Mouse (Mus musculus): ENCODE measurements around the gene Mob3c. TPM values are rescaled to one million over a fixed set of nuclear protein-coding genes. Genes with fewer than 3 reads are reported as not detected.

Gene Mob3c
- total RNA-seq, 2 experiments from 2014 or later: 3.1 TPM

DNA sequence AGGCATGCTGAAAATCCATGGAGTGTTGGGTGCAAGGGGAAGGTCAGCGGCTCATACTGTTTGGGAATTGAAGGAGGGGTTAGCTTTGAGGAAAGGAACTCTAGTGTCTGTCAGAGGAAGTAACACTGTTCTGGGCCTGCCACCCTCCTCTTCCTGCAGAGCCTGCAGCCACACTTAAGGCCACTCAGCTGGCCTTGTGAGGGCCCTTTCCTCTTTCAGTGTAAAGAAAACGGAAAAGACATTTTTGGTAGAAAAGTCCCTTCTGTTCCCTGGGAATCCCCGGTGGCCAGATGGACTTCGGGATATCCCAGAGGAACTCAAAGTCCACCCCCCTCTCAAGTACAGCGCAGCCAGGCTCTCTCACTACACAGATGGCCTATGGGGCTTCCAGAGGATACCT is 2.6 kb downstream of the Mob3c start:
- no peak for DNase-seq (ENCODE audit: low spot score in 2 of 2)
- intact Hi-C loops (cut with DNase I): no loop called here

DNA sequence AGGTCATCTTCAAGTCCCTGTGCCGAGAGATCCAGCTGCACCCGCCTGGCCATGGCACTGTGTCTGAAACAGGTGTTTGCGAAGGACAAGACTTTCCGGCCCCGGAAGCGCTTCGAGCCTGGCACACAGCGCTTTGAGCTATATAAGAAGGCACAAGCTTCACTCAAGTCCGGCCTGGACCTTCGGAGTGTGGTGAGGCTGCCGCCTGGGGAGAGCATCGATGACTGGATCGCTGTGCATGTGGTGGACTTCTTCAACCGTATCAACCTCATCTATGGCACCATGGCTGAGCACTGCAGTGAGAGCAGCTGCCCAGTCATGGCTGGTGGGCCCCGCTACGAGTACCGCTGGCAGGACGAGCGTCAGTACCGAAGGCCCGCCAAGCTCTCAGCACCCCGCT is 3.3 kb downstream of the Mob3c start:
- intact Hi-C loops (cut with DNase I): no loop called here
- DNase-seq (ENCODE audit: low spot score in 2 of 2): no peak

DNA sequence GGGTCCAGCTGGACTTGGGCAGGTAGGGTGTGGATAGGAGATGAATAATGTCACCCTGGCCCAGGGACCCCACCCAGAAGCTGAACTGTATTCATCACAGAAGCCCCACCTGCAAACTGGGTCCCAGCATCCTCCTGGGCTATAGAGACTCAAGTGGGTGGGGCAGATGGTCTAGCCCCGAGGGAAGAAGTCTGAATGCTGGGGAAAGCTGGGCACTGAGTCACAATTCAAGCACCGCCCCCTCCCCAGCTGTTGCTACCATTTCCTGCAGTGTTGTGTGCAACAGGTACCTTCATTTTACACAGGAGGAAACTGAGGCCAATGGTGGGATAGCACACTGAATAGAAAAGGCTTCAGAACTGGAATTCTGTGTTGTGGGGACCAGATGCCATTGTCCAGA is 4.1 kb downstream of the Mob3c start:
- DNase-seq (ENCODE audit: low spot score in 2 of 2): no peak
- intact Hi-C loops (cut with DNase I): no loop called here

DNA sequence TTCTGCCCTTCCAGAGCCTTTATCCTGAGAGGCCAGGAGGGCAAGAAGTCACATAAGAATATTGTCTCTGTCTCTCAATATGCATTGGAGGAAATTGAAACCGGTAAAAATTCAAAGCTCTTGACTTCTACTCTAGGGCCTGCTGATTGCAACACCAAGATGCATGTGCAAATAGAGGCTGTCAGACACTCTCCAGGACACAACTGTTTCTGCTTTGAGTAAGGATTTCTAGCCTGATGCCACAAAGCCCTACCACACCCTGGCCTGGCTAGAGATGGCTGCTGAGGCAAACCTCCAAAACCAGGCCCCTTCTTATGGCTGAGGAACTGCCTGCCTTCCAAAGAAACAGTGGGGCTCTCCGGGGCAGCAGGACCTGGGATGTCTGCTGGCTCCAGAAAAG is 7.7 kb downstream of the Mob3c start:
- intact Hi-C loops (cut with DNase I): no loop called here
- no peak for DNase-seq (ENCODE audit: low spot score in 2 of 2)

DNA sequence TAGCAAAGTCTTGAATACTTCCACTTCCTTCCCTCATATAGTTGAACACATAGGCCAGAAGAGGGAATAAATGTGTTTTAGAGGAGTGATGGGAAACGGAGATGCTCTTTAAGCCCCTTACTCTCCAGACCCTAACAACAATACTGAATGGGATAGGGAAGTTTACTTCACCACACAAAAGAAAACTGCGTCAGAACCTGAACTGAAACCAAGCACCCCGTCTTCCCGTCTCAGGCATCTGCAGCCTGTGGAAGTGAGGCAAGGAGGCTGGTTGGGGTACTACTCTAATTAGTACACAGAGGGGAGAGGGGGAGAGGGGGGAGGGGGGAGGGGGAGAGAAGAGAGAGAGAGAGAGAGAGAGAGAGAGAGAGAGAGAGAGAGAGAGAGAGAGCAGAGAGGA is 10.3 kb downstream of the Mob3c start:
- DNase-seq (ENCODE audit: low spot score in 2 of 2): no peak

DNA sequence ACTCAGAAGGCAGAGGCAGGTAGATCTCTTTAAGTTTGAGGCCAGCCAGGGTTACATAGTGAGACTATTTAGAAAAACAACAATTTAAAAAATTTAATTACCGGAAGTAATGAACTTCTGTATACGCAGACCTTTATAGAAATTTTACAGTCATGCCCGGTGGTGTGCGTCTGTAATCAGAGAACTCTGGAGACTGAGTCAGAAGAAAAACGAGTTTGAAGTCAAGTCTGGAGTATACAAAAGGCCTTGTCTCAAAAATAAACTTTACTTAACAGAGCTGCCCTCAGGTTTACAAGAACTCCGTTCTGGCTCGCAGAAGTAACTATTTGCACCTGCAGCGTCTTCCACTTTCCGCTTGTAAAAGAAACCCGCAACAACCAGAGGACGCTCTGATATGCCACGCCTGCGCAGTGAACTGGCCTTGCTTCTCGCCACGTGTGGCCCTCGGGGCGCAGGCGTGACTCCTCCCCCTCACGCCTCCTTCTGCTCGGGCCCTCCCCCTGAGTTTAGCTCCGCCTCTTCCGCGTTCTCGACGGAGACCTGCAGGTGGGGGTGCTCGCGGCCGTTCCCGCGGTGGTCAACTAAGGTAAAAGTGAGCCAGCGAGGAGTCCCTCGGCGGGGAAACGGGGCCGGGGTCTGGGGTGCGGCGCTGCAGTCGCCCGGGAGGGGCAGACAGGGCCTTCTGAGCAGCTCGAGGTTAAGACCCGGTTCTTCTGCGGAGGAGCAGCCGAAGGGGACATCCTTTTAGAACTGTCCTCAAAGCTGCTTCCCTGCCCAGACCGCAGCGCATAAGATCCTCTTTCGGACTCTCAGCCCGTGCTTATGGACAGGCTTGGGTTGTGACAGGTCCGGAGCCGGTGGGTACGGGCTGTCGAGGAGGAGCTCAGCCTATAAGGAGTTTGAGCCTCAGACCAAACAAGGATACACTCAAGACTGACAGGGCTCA is 11.1 kb downstream of the Mob3c start, which contains the start of gene Mknk1:
Gene Mknk1, plus strand, starts transcription at position 503 of the 946 bp plus-strand sequence.
- DNase-seq (ENCODE audit: low spot score in 2 of 2): peak; percentile 94
- intact Hi-C loops (cut with DNase I): no loop called here

More for the DNA sequence above, 10.3 kb downstream of the Mob3c start:
- intact Hi-C loops (cut with DNase I): no loop called here

DNA sequence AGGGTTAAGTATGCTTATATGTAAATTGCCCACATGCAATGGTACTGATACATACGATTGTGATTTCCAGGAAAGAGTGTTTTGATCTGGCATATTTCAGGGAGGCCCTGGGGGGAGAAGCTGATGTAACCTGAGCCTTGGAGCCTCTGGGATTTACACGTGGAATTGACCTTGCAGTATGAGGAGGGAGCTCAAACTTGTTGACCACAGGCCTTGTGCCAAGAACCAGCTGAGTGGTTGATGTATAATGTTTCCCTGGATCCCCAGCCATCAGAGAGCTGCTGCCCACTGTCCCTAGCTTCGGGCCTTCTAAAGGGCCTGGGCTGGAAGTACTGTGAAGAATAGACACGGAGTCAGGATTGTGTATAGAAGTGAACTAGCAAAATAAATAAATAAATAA is 12.1 kb downstream of the Mob3c start:
- intact Hi-C loops (cut with DNase I): no loop called here
- no peak for DNase-seq (ENCODE audit: low spot score in 2 of 2)

DNA sequence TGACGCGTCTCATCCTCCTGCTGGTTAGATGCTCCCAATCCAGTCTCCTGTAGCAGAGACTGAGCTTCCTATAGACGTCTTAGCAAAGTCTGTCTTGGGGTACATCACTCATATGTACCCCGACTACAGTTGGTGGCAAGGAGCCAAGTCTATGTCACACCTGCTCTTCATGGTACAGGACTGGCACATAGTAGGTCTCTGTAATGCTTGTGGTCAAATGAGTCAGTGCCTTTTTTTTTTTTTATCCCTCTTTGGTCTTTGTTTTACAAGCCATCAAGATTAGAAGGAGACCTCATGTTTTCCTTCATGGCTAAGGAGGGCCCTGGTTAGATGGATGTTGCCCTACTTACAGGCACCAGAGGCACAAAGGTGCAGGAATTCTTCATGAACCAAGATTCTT is 12.9 kb downstream of the Mob3c start:
- DNase-seq (ENCODE audit: low spot score in 2 of 2): no peak
- intact Hi-C loops (cut with DNase I): no loop called here

DNA sequence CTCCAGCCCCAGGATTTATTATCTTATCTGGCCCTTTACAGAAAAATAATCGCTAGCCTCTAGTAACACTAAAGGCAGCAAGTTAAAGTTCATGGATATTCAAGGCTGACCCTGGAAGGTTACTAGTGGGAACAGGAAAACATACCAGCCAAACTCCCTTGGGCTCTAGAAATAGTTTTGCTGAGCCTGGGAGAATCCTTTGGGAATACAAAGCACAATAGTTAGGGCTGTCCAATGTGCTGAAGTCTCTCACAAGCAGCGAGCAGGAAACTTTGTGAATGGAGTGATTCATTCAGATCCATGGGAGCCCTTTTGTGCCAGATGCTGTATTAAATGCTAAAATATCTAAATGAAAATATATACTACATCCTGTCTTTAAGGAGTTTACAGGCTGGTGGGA is 18.8 kb downstream of the Mob3c start:
- intact Hi-C loops (cut with DNase I): no loop called here
- no peak for DNase-seq (ENCODE audit: low spot score in 2 of 2)

DNA sequence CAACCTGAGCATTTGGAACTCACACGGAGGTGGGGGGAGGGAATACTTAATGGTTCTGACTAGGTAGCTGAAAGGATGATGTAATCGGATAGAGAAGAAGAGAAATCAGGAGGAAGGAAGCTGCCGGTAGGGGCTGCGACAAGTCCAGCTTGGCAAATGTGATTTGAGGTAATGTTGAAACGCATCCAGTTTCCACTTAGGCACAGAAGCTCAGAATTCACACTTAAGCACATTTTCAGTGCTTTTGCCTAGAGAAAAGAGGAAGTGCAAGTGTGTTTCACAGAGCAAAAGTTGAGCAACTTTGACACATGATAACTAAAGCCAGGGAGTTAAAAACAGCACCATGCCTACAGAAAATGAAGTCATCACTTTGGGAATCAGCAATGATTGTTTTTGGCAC is 19.5 kb downstream of the Mob3c start:
- peak; percentile 37 to 76 for DNase-seq (ENCODE audit: low spot score in 2 of 2)
- intact Hi-C loops (cut with DNase I): no loop called here

DNA sequence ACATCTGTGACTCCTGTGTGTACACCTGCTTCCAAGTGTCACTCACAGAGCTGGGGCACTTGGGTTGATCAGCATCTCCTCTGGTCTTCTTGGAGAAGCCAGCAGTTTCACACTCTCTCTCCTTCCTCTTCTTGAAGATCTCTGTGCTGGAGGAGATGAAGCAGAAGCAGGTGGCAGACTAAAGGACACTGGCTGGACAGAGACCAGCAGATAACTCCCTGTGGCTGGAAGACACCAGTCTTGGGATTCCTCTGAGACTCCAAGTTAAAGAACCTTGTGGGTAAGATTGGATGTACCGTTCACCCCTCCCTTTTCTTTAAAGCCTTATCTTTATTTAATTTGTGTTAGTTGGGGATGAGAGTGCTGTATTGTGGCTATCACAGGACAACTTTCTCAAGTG is 20.2 kb downstream of the Mob3c start:
- DNase-seq (ENCODE audit: low spot score in 2 of 2): no peak

DNA sequence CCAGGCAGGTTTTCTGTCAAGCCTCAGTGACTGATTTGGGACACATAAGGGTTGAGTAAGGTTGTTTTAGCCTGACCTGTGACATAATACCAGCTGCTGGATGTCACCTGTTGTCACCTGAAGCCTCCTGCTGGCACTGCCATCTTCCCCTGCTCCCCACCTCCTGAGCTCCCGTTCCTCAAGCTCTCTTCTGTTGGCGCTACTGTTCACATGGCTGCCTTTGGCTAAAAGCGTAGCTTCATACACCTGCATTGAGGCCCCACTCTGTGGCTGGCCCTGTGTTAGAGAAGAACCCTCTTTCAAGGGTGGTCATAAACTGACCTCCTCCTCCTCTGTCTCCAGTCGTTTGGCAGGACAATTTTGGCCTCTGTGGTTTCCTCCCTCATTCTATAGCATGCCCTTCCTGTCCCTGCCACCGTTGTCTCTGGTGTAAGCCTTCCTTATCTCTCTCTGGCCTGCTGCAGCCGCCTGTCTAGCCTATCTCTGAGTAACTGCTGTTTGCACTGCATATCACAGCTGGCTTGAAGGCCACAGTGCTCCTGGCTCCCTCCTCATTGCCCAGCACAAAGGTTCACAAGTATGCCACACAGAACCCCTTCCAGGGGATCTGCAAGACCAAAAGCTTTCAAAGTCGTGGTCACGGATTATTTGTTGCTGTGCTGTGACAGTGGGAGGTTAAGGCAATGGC is 21.2 kb downstream of the Mob3c start:
- intact Hi-C loops (cut with DNase I): no loop called here
- no peak for DNase-seq (ENCODE audit: low spot score in 2 of 2)

More for the DNA sequence above, 20.2 kb downstream of the Mob3c start:
- intact Hi-C loops (cut with DNase I): no loop called here

DNA sequence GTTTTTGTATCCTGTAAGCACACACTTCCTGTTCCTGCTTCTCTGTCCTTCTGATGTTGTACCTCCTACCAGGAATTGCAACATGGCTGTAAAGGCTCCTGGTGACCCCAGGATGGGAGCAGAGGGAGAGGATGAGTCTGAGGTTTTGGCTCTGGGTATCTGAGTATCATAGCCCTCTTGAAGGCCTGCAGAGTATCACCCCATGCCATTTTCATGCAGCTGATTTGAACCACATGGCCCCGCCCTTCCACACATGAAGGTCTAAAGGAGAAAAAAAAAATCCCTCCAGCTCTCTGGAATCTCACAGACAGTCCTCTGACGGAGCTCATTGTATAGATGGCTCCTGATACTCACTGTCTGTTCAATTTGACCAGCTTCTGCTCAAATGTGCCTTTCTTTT is 22.2 kb downstream of the Mob3c start:
- intact Hi-C loops (cut with DNase I): no loop called here
- no peak for DNase-seq (ENCODE audit: low spot score in 2 of 2)

DNA sequence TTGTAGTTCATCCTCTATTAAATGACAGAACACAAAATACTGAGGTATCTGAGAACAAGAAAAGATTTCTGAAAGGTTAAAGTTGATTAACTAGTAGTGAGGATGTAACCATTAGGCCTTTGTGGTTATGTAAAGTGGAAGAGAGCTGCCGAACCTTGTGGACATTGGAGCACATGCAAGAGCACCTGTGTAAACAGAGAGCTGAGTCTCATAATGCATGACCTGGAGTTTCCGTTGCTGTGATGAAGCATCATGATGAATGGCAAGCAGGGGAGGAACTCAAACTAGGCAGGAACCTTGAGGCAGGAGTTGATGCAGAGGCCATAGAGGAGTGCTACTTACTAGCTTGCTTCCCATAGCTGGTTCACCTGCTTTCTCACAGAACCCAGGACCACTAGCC is 22.7 kb downstream of the Mob3c start:
- no peak for DNase-seq (ENCODE audit: low spot score in 2 of 2)
- intact Hi-C loops (cut with DNase I): no loop called here

DNA sequence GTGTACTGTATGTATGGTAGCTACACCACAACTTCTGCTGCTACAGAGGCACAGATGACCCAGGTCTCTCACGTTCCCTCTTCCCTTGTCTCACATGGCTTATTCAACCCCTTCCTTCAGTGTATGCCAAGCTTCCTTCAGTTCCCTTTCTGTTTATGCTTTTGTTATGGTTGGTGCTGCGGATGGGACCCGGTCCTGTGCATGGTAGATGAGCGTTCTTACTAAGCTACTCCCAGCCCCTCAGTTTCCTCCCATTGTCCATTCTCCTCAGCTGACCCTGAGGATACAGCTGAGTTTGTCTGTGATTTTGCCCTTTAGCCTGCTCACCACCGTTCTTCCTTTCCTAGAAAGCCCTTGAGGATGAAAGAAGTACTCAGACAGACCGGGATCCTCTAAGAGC is 23.7 kb downstream of the Mob3c start:
- DNase-seq (ENCODE audit: low spot score in 2 of 2): no peak
- intact Hi-C loops (cut with DNase I): no loop called here

DNA sequence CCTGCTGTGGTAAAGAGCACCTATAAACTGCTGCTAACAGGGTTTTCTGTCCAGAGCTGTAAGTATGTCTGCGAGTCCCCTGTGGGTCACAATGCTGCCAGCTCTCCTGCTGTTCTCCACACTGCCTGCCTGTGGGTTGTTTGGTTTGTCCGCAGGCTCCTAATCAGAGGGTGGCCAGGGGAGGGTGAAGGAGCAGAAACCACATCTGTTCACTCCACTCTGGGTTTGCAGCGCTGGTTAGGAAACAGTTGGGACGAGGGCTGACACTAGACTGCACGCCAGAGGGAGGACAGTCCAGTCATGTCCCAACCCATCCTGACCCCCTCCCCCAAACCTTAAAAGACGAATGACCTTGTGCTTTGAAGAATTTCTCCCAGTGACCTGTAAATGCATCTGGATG is 27.2 kb downstream of the Mob3c start:
- no peak for DNase-seq (ENCODE audit: low spot score in 2 of 2)
- intact Hi-C loops (cut with DNase I): no loop called here

DNA sequence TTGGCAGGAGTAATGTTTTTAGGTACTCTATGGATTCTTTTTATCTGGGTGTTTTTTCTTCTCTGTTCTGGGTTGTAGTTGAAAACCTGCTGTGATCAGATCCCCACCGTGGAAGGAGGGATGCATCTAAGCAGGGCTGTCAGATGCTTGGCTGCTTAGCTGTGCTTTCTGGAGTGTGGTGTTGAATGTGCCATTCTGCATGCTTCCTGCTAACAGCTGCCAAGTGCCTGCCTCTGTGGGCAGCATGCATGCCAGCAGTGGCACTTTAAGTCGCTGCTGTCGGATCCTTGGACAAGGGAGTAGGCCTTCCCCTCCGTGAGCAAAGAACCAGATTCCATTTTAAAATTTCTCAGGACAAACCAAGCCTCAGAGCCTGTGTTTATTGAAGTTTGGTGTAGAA is 27.7 kb downstream of the Mob3c start:
- peak; percentile 26 for DNase-seq (ENCODE audit: low spot score in 2 of 2)

DNA sequence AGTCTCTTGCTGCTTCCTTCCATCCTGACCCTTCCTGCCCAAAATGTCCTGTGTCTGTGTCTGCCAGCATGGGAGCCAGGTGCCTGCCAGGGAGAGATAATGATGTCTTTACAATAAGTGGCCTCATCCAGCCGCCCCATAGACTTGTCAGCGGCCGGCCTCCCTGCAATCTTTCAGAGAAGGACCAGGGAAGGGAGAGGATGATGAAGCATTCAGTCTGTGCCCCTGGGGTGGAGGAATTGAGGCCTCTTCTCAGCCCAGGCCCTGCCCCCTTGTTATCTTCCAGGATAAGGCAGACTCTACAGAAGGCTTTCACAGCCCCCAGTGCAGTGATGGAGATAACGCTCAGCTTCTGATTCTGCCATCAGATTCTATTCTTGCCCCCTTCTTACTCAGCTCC is 28.4 kb downstream of the Mob3c start:
- intact Hi-C loops (cut with DNase I): no loop called here
- DNase-seq (ENCODE audit: low spot score in 2 of 2): no peak

More for the DNA sequence above, 27.7 kb downstream of the Mob3c start:
- intact Hi-C loops (cut with DNase I): no loop called here

DNA sequence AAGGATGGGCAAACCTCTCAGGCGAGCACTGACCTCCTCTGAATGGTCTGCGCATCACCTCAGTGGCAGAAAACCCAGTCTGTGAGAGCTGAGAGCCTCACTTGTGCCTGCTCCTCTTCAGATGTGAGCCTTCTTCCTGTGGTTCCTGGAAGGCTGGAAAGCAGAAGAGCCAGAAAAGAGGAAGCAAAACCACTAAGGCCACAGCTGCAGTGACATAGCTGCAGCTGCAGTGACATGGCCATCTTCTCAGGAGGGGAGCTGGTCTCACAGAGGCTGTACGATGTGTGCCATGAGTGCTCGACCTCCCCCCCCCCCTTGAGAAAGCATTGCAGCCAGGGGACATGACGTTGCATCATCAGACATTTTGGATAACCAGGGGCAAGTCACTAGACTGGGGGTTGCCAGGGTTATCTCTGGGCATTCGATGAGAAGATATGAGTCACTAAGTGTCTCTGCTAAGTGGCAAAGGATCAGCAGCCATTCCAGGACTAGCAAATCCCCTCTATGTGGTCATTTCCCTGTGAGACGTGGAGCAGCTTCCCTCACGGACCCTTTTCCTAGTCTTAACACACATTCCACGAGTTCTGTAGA is 29.5 kb downstream of the Mob3c start:
- intact Hi-C loops (cut with DNase I): no loop called here

DNA sequence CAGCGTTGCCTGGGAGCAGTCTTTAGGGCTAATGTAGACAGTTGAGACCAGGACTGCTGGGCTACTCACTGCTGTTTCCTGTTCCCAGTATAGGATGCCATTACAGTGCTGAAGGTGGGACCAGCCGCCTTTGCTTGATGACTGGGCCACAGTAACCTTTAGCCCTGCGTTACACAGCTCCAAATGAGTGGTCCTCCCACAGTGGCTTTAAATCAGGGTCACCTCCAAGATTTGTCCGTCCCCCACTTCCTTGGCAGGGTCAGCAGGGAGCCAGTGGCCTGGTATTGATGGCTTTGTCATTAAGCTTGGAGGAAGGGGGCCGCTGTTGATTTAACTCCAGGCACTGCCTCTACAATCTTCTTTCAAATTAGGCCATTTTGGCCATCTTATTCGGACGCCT is 35.5 kb downstream of the Mob3c start:
- DNase-seq (ENCODE audit: low spot score in 2 of 2): no peak
- intact Hi-C loops (cut with DNase I): no loop called here

More for the DNA sequence above, 29.5 kb downstream of the Mob3c start:
- DNase-seq (ENCODE audit: low spot score in 2 of 2): no peak

Data from left cerebral cortex, postnatal 14 days (tissue).